Mouse (Mus musculus) heart, postnatal 0 days (tissue): Measurements from ENCODE around the gene Abcg4.

ENCODE experiments used
- CTCF ChIP-seq: IDR thresholded peaks from 2 replicates; pipeline ENCODE4 v1.5.1; 2016; ENCODE audit warnings: antibody characterized with exemption, control low read depth, low read depth
- EP300 ChIP-seq: IDR thresholded peaks from 2 replicates; pipeline ENCODE4 v1.6.1; 2016; ENCODE audit warnings: antibody characterized with exemption, low read depth

DNA sequence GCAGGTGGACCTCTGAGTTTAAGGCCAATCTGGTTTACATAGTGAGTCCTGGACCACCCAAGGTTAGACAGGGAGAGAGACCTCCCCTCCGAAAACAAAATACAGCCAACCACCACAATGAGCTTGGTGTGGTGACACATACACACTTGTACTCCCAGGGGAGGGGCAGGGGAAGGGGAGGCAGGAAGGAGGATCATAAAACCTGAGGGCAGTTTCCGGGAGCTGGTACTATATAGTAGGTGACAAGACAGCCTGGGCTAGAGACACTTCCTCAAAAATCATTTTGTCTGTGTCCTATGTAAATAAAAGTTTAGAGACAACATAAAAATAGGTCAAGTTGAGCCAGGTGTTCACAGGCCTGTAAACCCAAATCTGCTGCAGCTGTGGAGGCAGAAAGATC lies 18.8 kb upstream of the Abcg4 start:
- TF ChIP-seq CTCF: no peak
- TF ChIP-seq EP300: no peak
